Mouse (Mus musculus) limb, embryonic 14.5 days (tissue): ENCODE results near the gene Hoxd10. TPM values are rescaled to one million over a fixed set of nuclear protein-coding genes. Genes with fewer than 3 reads are reported as not detected.

ENCODE experiments used
- ATAC-seq: fragments of 200-750 bp; cut with Nextera tagmentation; 2 replicates; pipeline ENCODE4 v1.8.0; 2017; ENCODE audit warnings: low read depth, moderate number of reproducible peaks, moderate TSS enrichment; ENCODE audit not compliant: low FRiP score
- DNase-seq: peaks from one replicate; pipeline ENCODE4 v3.0.0-alpha.2; 2015; ENCODE audit warnings: low spot score
- H3K27ac ChIP-seq: fragments of 300-500 bp; sonication (generic); replicated peaks from 2 replicates; pipeline ENCODE4 v1.5.1; 2014; ENCODE audit warnings: low read depth, mild to moderate bottlenecking, low read length, moderate library complexity, mixed read lengths
- H3K27me3 ChIP-seq: fragments of 300-500 bp; sonication (generic); 2 replicates; pipeline ENCODE4 v1.6.1; 2014; ENCODE audit warnings: low read length, mixed read lengths; ENCODE audit not compliant: control insufficient read depth, insufficient read depth
- H3K36me3 ChIP-seq: fragments of 300-500 bp; sonication (generic); 2 replicates; pipeline ENCODE4 v1.6.1; 2014; ENCODE audit warnings: mild to moderate bottlenecking, low read length, moderate library complexity, mixed read lengths; ENCODE audit not compliant: control insufficient read depth, insufficient read depth
- H3K4me1 ChIP-seq: fragments of 300-500 bp; sonication (generic); 2 replicates; pipeline ENCODE4 v1.6.1; 2014; ENCODE audit warnings: antibody characterized with exemption, low read length, mixed read lengths; ENCODE audit not compliant: control insufficient read depth, insufficient read depth
- H3K4me2 ChIP-seq: fragments of 300-500 bp; sonication (generic); replicated peaks from 2 replicates; pipeline ENCODE4 v1.6.1; 2014; ENCODE audit warnings: low read depth, mild to moderate bottlenecking, low read length, moderate library complexity; ENCODE audit not compliant: severe bottlenecking
- H3K4me3 ChIP-seq: fragments of 300-500 bp; sonication (generic); replicated peaks from 2 replicates; pipeline ENCODE4 v1.5.1; 2014; ENCODE audit warnings: low read length
- H3K9ac ChIP-seq: fragments of 300-500 bp; sonication (generic); 2 replicates; pipeline ENCODE4 v1.6.1; 2014; ENCODE audit warnings: mild to moderate bottlenecking, low read depth, low read length, moderate library complexity; ENCODE audit not compliant: severe bottlenecking
- H3K9me3 ChIP-seq: fragments of 300-500 bp; sonication (generic); 2 replicates; pipeline ENCODE4 v1.6.1; 2016; ENCODE audit warnings: low read length; ENCODE audit not compliant: control insufficient read depth
- POLR2A ChIP-seq: fragments of 200-500 bp; IDR thresholded peaks from 2 replicates; pipeline ENCODE4 v1.8.0; 2012; ENCODE audit warnings: inconsistent platforms, mild to moderate bottlenecking, moderate library complexity, borderline replicate concordance; ENCODE audit not compliant: insufficient read depth, insufficient read length; ENCODE audit errors: extremely low read depth
- WGBS: fragments of 180-500 bp; shearing (Covaris S2); extraction: QIAGEN DNeasy Blood & Tissue Kit; methylation state at CpG from one replicate; pipeline ENCODE4 v1.1.7; 2014; 5-methylcytosine and 5-hydroxymethylcytosine counted together
- polyA plus RNA-seq, 2 experiments: library from polyadenylated mRNA; depleted of rRNA in 1 of 2; stranded (reverse) in 1 of 2; unstranded in 1 of 2; fragments of >200 nt; fragmentation: Nextera tagmentation in 1 of 2; extraction: Ambion mirVana in 1 of 2; gene quantifications; 2 replicates each; pipeline versions ENCODE4 v1.2.1 to v1.2.3; 2012 to 2014

The Hoxd10 gene
- polyA plus RNA-seq, 2 experiments = 18.3 to 39.4 TPM

GRCm38 (mm10) chr2:74738623-74739475 is 47.1 kb downstream of the Hoxd10 start:
- no peaks in the 10 kb centered on the region for H3K9me3 ChIP-seq

DNA sequence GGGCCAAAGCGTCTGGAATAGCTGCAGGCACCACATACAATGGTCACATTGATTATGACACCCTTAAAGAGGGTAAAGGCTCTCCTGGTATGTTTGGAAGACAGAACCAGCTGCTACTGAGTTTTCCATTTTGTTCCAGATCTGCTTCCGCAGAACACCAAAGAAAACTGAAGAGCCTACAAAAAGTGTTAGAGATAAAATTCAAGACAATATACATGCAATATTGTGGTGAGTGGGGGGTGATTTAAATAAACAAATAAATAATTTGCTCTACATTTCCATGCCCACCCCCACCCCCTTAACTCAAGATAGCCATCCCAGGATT is 47.7 kb downstream of the Hoxd10 start:
- DNase-seq = no peak
- Histone ChIP-seq H3K27ac (no peak overlapping the region), H3K4me1 (peaks cover 11% of the 10 kb centered on the region; the same call in 1 of the 2 replicates), H3K9ac (no peak overlapping the region), H3K4me3 (no peak overlapping the region), H3K9me3 (no peaks in the 10 kb centered on the region), H3K4me2 (no peak overlapping the region), H3K36me3 (no peaks in the 10 kb centered on the region), H3K27me3 (peaks cover 94% of the 10 kb centered on the region)
- no peak for ATAC-seq
- WGBS = 20% methylated on average over 2 of the region's 2 CpGs
- TF ChIP-seq POLR2A = no peak

More at GRCm38 (mm10) chr2:74738623-74739475, 47.1 kb downstream of the Hoxd10 start:
- no peaks in the 10 kb centered on the region for H3K36me3 ChIP-seq
- no peak for DNase-seq
- H3K27ac ChIP-seq = no peak overlapping the region
- no peak overlapping the region for H3K4me2 ChIP-seq
- H3K4me3 ChIP-seq = no peak overlapping the region
- no peak overlapping the region for H3K9ac ChIP-seq
- peaks cover 11% of the 10 kb centered on the region; the same call in 1 of the 2 replicates for H3K4me1 ChIP-seq
- peaks cover 94% of the 10 kb centered on the region for H3K27me3 ChIP-seq
- no peak for ATAC-seq
- 2% methylated on average over 20 of the region's 20 CpGs for WGBS
- no peak for TF ChIP-seq POLR2A

DNA sequence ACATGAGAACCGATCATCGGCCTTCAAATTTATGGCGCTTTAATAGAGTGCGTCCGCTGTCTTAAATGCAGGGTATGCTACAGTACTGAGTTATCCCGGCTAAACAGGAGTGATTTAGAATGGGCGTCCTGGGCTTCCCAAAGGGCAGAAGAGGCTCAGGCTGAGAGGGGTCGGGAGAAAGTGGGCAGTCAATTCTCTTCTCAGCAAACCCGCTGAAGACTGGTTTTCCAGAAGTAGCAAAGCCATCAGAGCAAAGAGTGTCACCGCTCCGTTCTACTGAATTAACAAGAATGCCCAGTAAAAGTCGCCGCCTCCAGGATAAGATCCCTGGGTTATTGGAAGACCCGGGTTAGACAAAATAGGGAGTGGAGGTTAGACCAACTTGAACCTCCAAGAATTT is 48.1 kb downstream of the Hoxd10 start:
- Histone ChIP-seq H3K4me2 (no peak overlapping the region; the same call in 1 of the 2 replicates), H3K4me1 (peaks cover 11% of the 10 kb centered on the region; the same call in 1 of the 2 replicates), H3K27me3 (peaks cover 94% of the 10 kb centered on the region), H3K27ac (no peak overlapping the region), H3K4me3 (no peak overlapping the region), H3K36me3 (no peaks in the 10 kb centered on the region), H3K9me3 (no peaks in the 10 kb centered on the region), H3K9ac (no peak overlapping the region)
- no peak for TF ChIP-seq POLR2A
- ATAC-seq (no peak), DNase-seq (no peak)
- WGBS = 3% methylated on average over 14 of the region's 14 CpGs

GRCm38 (mm10) chr2:74740311-74741091 is 48.8 kb downstream of the Hoxd10 start:
- Histone ChIP-seq H3K36me3 (no peaks in the 10 kb centered on the region), H3K9me3 (no peaks in the 10 kb centered on the region), H3K4me3 (peak overlapping the region; percentile 23), H3K9ac (no peak overlapping the region; the same call in 1 of the 2 replicates), H3K27me3 (peaks cover 94% of the 10 kb centered on the region), H3K27ac (no peak overlapping the region), H3K4me1 (peaks cover 11% of the 10 kb centered on the region; the same call in 1 of the 2 replicates), H3K4me2 (peak overlapping the region; percentile 19; the same call in 1 of the 2 replicates)
- WGBS = 3% methylated on average over 39 of the region's 43 CpGs
- DNase-seq (no peak), ATAC-seq (no peak)
- TF ChIP-seq POLR2A = no peak

DNA sequence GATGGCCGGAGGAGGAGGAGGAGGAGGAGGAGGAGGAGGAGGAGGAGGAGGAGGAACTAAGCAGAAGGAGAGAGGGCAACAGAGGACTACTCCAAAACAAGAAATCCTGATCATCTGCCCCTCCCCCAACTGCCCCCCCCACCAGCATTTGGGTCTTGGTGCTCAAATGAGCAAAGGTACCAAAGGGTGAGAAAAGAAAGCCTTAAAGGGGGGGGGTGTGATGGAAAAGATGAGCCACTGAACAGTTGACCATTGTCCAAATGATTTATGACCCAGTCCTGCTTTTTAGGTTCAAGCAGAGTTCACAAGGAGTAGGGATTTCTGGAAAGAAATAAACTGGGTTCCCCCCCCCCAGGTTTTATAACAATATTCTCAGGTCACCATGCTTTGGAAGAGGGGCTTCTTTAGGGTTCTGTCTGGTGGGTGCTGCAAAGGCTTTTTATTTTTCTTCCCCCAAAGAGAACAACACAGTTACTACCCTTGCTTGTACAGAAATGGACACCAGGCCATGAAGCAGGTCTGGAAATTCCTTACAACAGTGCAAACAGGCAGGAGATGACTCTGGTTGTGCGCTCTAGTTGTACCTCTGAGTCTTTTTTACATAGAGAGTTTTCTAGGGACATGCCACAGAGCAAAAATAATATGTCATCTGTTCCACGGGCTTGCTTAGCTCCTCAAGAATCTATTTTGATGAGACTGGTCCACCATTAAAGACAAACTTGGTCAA is 49.7 kb downstream of the Hoxd10 start:
- TF ChIP-seq POLR2A = no peak
- Histone ChIP-seq H3K36me3 (no peaks in the 10 kb centered on the region), H3K4me2 (no peak overlapping the region), H3K27me3 (peaks cover 97% of the 10 kb centered on the region), H3K9me3 (no peaks in the 10 kb centered on the region), H3K9ac (no peak overlapping the region), H3K27ac (no peak overlapping the region), H3K4me1 (peaks cover 9% of the 10 kb centered on the region; the same call in 1 of the 2 replicates), H3K4me3 (no peak overlapping the region)
- no peak for ATAC-seq
- no peak for DNase-seq
- WGBS = 41% methylated on average over 2 of the region's 3 CpGs
